Mouse (Mus musculus): ENCODE measurements around the gene Chmp6. TPM values are rescaled to one million over a fixed set of nuclear protein-coding genes. Genes with fewer than 3 reads are reported as not detected.

Chmp6 gene
- polyA plus RNA-seq (2012; ENCODE audit: low replicate concordance), result 37.2 and 65.8 TPM in 2 replicates

DNA sequence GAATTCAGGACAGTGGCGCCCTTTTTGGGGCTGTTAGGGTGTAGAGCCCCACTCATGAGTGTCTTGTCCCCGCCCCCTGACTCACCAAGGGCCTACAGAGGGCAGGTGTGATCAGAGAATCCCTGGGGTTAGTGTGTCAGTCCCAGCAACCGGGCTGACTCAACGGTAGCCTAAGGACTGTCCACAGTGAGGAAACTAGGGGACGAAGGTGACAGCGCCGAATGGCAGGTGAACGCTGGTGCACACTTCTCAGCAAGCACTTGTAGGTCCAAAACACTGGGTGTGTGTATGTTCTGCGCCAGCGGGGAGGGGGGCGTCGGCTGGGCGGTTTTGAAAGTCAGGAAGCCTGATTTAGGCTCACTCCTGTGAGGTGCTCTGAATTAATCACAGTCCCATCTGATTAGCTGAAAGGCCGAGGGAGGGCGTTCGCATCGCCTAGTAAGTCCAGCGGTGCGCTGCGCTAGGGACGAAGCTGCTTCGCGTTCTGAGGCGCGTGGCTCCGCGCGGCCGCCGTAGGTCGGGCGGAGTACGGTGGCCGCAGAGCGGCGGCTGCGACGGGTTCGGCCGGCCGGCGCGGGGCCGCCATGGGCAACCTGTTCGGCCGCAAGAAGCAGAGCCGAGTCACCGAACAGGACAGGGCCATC, at the start of gene Chmp6:
Chmp6 (plus strand) TSS at position 151 of the 644 bp plus-strand sequence.

DNA sequence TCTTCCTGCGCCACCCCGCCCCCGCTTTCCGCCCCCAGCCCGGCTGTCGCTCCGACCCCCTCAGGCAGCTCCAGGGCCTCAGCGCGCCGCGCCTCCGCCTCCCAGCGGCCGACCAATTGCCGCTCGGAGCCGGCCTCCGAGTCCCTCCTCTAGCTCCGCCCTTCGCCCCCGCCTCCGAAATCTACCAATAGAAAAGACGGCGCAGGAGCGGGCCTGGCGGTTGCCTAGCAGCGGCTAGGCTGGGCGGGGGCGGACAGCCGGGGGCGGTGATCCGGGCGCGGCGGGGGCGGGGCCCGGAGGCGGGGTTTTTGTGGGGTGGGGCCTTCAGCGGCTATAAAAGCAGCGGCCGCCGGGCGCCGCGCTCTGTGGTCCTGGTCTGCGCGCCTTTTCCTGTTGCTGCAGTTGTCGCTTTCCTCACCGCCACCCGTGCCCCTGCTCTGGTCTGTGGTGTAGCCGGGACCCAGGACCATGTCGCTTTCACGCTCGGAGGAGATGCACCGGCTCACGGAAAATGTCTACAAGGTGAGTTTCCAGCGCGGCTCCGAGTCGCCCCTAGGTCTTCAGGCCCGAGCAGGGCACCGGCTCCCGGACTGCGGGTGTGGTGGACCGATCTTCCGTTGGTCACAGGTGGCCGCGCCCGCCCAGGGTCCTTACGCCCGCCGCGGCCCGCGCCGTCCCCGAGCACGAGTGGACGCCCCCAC, 29.6 kb downstream of the Chmp6 start, which contains the start of gene Baiap2:
Baiap2 (plus strand) TSS at position 37 of the 701 bp plus-strand sequence.

Other genes starting within 250 kb of the Chmp6 start
- gene Baiap2, start 29.3 kb downstream of the Chmp6 start, polyA plus RNA-seq (2012; ENCODE audit: low replicate concordance), result 16.1 and 24.5 TPM in 2 replicates
- gene Aatk, start 133.7 kb downstream of the Chmp6 start, polyA plus RNA-seq (2012; ENCODE audit: low replicate concordance), result 3.2 and 3.6 TPM in 2 replicates
- 10.5 and 12.2 TPM in 2 replicates for gene Cep131, start 173.4 kb downstream of the Chmp6 start, polyA plus RNA-seq (2012; ENCODE audit: low replicate concordance)
- 44.7 and 53.5 TPM in 2 replicates for gene Tepsin, start 185.3 kb downstream of the Chmp6 start, polyA plus RNA-seq (2012; ENCODE audit: low replicate concordance)
- gene Ndufaf8, start 185.5 kb downstream of the Chmp6 start, polyA plus RNA-seq (2012; ENCODE audit: low replicate concordance), result 76.5 and 109 TPM in 2 replicates
- 64.5 and 117 TPM in 2 replicates for gene Slc38a10, start 237.9 kb downstream of the Chmp6 start, polyA plus RNA-seq (2012; ENCODE audit: low replicate concordance)